Mouse (Mus musculus): ENCODE data around the gene Arhgef6. TPM values are rescaled to one million over a fixed set of nuclear protein-coding genes. Genes with fewer than 3 reads are reported as not detected.

Arhgef6 gene
- 7.7 and 11.7 TPM in 2 replicates for polyA plus RNA-seq (2015; fragmentation: Nextera tagmentation; extraction: Ambion mirVana)

GRCm38 (mm10) chrX:57338371-57339211, at the start of gene Arhgef6:
TSS of gene Arhgef6 (minus strand) at chrX:57338729.

GRCm38 (mm10) chrX:57211876-57212275, 126.7 kb downstream of the Arhgef6 start, which contains the start of gene Cd40lg:
TSS of gene Cd40lg (plus strand) at chrX:57212143.

Other genes with a start within 250 kb of the Arhgef6 start
- not detected in 2 replicates for gene Cd40lg, start 126.6 kb downstream of the Arhgef6 start, polyA plus RNA-seq (2015; fragmentation: Nextera tagmentation; extraction: Ambion mirVana)
- gene Rbmx, start 54.3 kb upstream of the Arhgef6 start, polyA plus RNA-seq (2015; fragmentation: Nextera tagmentation; extraction: Ambion mirVana), result 31.9 and 35.7 TPM in 2 replicates
- 0.07 TPM in 1 of 2 replicates, not detected in the other for gene Gm364, start 70.4 kb upstream of the Arhgef6 start, polyA plus RNA-seq (2015; fragmentation: Nextera tagmentation; extraction: Ambion mirVana)
- not detected in 2 replicates for gene Gpr101, start 165.0 kb upstream of the Arhgef6 start, polyA plus RNA-seq (2015; fragmentation: Nextera tagmentation; extraction: Ambion mirVana)